Mouse (Mus musculus) stomach, embryonic 16.5 days (tissue): ENCODE results near the gene Rtl9. TPM values are rescaled to one million over a fixed set of nuclear protein-coding genes. Genes with fewer than 3 reads are reported as not detected.

Experiments
- ATAC-seq: fragments of 200-750 bp; cut with Nextera tagmentation; 2 replicates; pipeline ENCODE4 v1.8.0; 2017; ENCODE audit warnings: moderate number of reproducible peaks, moderate TSS enrichment; ENCODE audit not compliant: insufficient read depth, low FRiP score
- H3K27ac ChIP-seq: fragments of 300-500 bp; sonication (generic); 2 replicates; pipeline ENCODE4 v1.5.1; 2014; ENCODE audit warnings: low read length
- H3K27me3 ChIP-seq: fragments of 300-500 bp; sonication (generic); 2 replicates; pipeline ENCODE4 v1.6.1; 2014; ENCODE audit warnings: low read length, control low read depth, mixed read lengths; ENCODE audit not compliant: control insufficient read depth, insufficient read depth
- H3K36me3 ChIP-seq: fragments of 300-500 bp; sonication (generic); 2 replicates; pipeline ENCODE4 v1.6.1; 2014; ENCODE audit warnings: low read length; ENCODE audit not compliant: control insufficient read depth, insufficient read depth
- H3K4me1 ChIP-seq: fragments of 300-500 bp; sonication (generic); 2 replicates; pipeline ENCODE4 v1.6.1; 2014; ENCODE audit warnings: low read length, control low read depth, mixed read lengths; ENCODE audit not compliant: control insufficient read depth, insufficient read depth
- H3K4me2 ChIP-seq: fragments of 300-500 bp; sonication (generic); 2 replicates; pipeline ENCODE4 v1.6.1; 2014; ENCODE audit warnings: low read depth, low read length, mixed read lengths
- H3K4me3 ChIP-seq: fragments of 300-500 bp; sonication (generic); replicated peaks from 2 replicates; pipeline ENCODE4 v1.5.1; 2014; ENCODE audit warnings: mild to moderate bottlenecking, low read length
- H3K9ac ChIP-seq: fragments of 300-500 bp; sonication (generic); 2 replicates; pipeline ENCODE4 v1.6.1; 2014; ENCODE audit warnings: low read length
- H3K9me3 ChIP-seq: fragments of 300-500 bp; sonication (generic); replicated peaks from 2 replicates; pipeline ENCODE4 v1.6.1; 2016; ENCODE audit warnings: low read length, control low read depth; ENCODE audit not compliant: control insufficient read depth
- WGBS: fragments of 180-500 bp; shearing (Covaris S2); extraction: QIAGEN DNeasy Blood & Tissue Kit; methylation state at CpG from one replicate; pipeline ENCODE4 v1.1.7; 2014; 5-methylcytosine and 5-hydroxymethylcytosine counted together
- polyA plus RNA-seq: library from polyadenylated mRNA; unstranded; fragments of >200 nt; fragmentation: Nextera tagmentation; extraction: Ambion mirVana; gene quantifications from 2 replicates; pipeline ENCODE4 v1.2.1, GENCODE M21; 2015

The Rtl9 gene
- polyA plus RNA-seq, 1 experiment from 2014 or later: 1.0 TPM

DNA sequence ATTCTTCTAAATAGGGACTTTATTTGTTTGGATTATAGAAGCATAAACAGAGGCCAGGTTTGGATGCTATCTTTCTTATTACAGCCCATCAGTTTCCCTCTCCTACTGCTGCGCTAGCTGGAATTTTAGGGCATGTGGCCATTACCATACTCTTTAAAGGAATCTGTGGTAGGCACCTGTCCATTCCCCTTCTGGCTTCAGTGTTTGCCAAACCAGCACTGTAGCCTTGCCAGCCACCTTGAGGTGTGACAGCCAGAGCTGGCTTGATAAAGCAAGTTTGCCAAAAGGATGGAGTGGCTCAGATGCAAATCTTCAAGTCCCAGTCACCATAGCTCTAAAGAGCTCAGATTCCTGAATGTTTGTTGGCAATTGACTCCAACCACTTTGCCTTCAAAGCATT, 32.3 kb upstream of the Rtl9 start:
- H3K27me3 ChIP-seq: no peaks in the 10 kb centered on the region; the same call in 1 of the 2 replicates
- H3K27ac ChIP-seq: no peak overlapping the region
- H3K4me2 ChIP-seq: no peak overlapping the region
- no peak overlapping the region for H3K4me3 ChIP-seq
- WGBS: 85% methylated on average over 1 of the region's 1 CpGs
- no peaks in the 10 kb centered on the region for H3K36me3 ChIP-seq
- no peak for ATAC-seq
- H3K9me3 ChIP-seq: no peaks in the 10 kb centered on the region
- no peak overlapping the region for H3K9ac ChIP-seq
- H3K4me1 ChIP-seq: peaks cover 12% of the 10 kb centered on the region; the same call in 1 of the 2 replicates

DNA sequence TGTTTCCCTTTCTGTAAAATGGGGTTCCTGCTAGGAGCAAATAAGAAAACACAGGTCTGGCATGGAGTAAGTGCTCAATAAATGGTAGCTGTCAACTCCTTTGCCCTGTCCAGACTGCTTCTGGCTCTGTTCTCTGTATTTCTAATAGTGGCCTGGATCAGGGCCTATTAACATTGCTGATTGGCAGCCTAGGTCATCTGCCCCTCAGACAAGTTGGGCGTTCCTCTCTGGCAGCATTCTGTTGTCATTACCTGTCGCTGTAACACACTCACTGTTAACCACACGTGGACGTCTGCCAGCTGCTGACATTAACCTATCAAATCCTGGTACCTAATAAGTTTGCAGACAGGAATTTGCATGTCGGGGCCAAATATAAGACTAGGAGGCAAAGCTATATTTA, 31.8 kb upstream of the Rtl9 start:
- ATAC-seq: no peak
- Histone ChIP-seq H3K27me3 (no peaks in the 10 kb centered on the region; the same call in 1 of the 2 replicates), H3K27ac (no peak overlapping the region), H3K4me3 (no peak overlapping the region), H3K9ac (no peak overlapping the region), H3K4me1 (peaks cover 12% of the 10 kb centered on the region; the same call in 1 of the 2 replicates), H3K9me3 (no peaks in the 10 kb centered on the region), H3K4me2 (no peak overlapping the region), H3K36me3 (no peaks in the 10 kb centered on the region)
- WGBS: 49% methylated on average over 5 of the region's 5 CpGs

DNA sequence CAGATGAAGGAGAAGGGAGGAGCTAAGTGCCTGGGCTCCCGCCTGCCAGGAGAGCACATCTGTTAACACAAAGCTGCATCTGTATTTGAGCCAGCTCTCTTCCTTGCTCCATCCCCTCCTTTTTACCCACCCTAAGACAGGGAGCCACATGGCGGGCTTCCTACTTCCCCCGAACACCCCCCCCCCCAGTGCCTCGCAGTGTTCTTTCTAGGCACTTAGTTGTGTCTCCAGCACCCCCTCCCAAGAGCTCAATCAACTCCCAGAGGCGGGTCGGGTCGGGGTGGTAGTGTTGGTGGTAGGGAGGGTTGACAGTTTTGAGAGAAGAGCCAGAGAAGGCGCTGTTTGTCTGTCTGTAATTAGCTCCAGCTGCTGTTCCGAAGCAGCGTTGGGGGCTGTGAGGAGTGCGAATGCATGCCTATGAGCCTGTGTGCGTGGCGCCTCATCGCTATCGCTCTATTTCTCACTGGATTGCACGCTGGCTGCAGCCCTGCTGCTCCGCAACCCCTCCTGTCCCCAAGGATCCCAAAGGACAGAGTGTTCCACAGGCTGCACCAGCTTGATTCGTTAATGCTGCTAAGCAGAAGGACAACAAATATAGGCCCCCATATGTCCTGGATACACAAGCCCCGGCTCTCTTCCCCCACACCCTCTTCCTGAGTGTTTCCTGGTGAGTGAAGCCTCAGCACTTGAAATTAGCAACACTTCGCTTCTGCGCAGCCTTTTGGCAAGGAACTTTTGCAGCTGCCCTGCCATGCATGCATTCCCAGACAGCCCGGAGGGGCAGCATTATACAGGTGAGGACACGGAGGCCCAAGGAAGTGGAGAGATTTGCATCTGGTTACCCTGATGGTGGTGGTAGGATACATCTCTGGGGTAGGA, 18.7 kb upstream of the Rtl9 start:
- Histone ChIP-seq H3K36me3 (no peaks in the 10 kb centered on the region), H3K9ac (no peak overlapping the region), H3K27ac (peak overlapping the region; percentile 79), H3K4me2 (peak overlapping the region; percentile 42), H3K9me3 (no peaks in the 10 kb centered on the region), H3K27me3 (peaks cover 10% of the 10 kb centered on the region), H3K4me3 (peak overlapping the region; percentile 22), H3K4me1 (peaks cover 7% of the 10 kb centered on the region)
- WGBS: 22% methylated on average over 22 of the region's 23 CpGs
- ATAC-seq: peak; percentile 82

DNA sequence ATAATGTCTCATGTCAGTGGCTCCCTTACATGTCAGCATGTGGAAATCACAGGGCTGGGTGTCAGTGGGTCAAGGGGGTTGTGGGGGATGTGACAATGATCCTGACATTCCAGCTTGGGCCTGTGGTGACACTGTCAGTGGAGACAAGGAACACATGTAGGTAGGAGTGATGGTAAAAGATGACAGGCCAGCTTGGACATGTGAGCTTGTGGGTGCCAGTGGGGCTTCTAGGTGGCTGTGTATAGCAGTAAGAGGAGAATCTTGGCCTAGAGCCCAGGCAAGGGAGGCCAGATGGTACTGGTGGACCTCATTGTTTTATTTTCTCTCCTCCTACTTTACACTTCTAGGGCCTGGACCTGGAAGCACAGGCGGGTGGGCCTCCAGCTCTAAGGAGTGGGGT, 16.7 kb upstream of the Rtl9 start:
- H3K9me3 ChIP-seq: no peaks in the 10 kb centered on the region
- H3K4me1 ChIP-seq: peaks cover 7% of the 10 kb centered on the region
- peaks cover 13% of the 10 kb centered on the region for H3K27me3 ChIP-seq
- no peak overlapping the region for H3K27ac ChIP-seq
- WGBS: 60% methylated on average over 1 of the region's 1 CpGs
- H3K9ac ChIP-seq: no peak overlapping the region
- ATAC-seq: no peak
- H3K4me2 ChIP-seq: no peak overlapping the region
- H3K36me3 ChIP-seq: no peaks in the 10 kb centered on the region
- no peak overlapping the region for H3K4me3 ChIP-seq

DNA sequence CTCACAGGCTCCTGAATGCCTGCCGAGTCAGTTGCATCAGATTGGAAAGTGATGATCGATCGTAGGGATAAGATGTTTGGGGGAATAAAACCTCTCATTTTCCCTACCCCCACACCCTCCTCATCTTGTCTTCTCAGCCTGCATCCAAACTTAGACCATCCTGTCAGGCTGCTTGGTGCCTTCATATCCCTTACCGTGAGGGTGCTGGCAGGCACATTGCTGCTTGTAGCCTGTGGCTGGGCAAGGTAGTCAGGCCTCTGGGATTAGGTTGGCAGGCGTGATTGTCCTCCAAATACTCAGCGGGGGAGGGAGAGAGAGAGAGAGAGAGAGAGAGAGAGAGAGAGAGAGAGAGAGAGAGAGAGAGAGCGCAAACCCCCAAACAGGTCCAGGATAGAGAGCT, 11.2 kb upstream of the Rtl9 start:
- H3K4me3 ChIP-seq: no peak overlapping the region
- H3K9me3 ChIP-seq: no peaks in the 10 kb centered on the region
- H3K36me3 ChIP-seq: no peaks in the 10 kb centered on the region
- 72% methylated on average over 7 of the region's 7 CpGs for WGBS
- H3K27me3 ChIP-seq: peaks cover 6% of the 10 kb centered on the region
- no peak overlapping the region for H3K9ac ChIP-seq
- no peak overlapping the region for H3K4me2 ChIP-seq
- H3K27ac ChIP-seq: no peak overlapping the region
- ATAC-seq: no peak
- peaks cover 2% of the 10 kb centered on the region; the same call in 1 of the 2 replicates for H3K4me1 ChIP-seq

DNA sequence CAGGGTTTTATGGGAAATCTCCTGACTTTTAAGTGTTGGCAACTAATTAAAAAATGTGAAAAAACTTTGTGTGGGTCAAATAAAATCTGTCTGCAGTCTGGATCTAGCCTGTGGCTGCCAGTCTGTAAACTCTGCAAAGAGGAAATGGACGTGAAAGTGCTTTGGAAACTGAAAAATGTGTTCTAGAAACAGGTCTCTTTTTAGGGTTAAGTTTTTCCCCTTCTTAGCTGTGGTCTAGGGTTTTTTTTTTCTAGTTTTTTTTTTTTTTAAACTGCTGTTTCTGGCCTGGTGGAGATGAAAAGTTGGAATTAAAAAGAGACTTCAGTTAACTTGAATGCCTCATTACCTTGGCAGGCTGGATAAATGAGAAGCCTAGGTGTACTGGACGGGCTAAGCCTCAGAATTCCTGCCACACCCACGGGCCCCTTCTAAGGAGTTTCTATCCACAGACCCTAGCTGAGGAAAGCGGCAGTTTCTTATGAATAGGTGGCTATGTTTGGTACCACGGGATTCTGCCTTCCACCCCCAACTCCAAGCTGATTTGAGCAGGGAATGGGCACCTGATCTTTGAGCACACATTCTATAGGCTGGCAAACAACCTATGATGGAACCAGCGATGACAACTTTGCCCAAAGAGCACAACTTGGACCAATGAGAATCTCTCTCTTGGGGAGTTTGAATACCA, 8.3 kb upstream of the Rtl9 start:
- no peak for ATAC-seq
- 56% methylated on average over 6 of the region's 6 CpGs for WGBS
- no peaks in the 10 kb centered on the region for H3K9me3 ChIP-seq
- H3K4me1 ChIP-seq: no peaks in the 10 kb centered on the region
- no peak overlapping the region for H3K27ac ChIP-seq
- H3K4me2 ChIP-seq: no peak overlapping the region
- no peaks in the 10 kb centered on the region for H3K36me3 ChIP-seq
- H3K9ac ChIP-seq: no peak overlapping the region
- no peak overlapping the region for H3K4me3 ChIP-seq
- H3K27me3 ChIP-seq: peaks cover 2% of the 10 kb centered on the region

DNA sequence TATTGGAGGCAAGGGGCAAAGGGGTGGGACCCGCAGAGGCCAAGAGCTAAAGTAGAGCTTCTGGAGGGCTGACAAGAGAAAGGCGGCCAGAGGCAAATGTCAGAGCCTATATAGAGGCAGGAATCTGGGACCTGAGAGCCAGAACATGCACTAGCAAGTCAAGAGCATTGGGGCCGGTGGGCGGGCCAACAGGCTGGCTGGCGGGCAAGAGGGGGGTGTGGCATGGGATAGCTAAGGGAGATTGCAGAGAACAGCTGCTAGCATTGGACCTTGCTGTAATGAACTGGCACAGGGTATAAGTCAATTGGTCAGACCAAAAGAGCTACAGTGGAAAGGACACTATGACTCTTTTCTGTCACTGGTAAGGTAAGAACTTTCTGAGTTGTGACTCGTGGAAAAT, 1.8 kb upstream of the Rtl9 start:
- Histone ChIP-seq H3K4me3 (no peak overlapping the region), H3K27ac (no peak overlapping the region), H3K9me3 (no peaks in the 10 kb centered on the region), H3K4me2 (no peak overlapping the region), H3K9ac (no peak overlapping the region), H3K36me3 (no peaks in the 10 kb centered on the region), H3K27me3 (no peaks in the 10 kb centered on the region; the same call in none of the 2 replicates), H3K4me1 (no peaks in the 10 kb centered on the region)
- no peak for ATAC-seq
- WGBS: 66% methylated on average over 6 of the region's 6 CpGs

DNA sequence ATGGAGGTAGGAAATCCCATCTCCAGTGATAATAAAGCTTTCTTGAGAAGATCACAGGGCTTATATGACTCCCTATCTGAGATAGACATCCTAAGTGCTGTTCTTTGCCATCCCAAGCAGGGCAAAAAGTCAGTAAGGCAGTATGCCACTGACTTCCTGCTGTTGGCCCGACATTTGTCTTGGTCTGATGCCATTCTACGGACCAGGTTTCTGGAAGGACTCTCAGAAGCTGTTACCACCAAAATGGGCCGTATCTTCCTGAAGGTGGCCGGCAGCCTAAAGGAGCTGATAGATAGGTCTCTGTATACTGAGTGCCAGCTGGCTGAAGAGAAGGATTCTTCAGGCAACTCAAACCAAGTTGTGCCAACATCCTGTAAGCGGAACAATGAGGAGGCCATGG, 3.8 kb downstream of the Rtl9 start:
- H3K27me3 ChIP-seq: no peaks in the 10 kb centered on the region; the same call in 1 of the 2 replicates
- WGBS: 90% methylated on average over 5 of the region's 5 CpGs
- no peak for ATAC-seq

DNA sequence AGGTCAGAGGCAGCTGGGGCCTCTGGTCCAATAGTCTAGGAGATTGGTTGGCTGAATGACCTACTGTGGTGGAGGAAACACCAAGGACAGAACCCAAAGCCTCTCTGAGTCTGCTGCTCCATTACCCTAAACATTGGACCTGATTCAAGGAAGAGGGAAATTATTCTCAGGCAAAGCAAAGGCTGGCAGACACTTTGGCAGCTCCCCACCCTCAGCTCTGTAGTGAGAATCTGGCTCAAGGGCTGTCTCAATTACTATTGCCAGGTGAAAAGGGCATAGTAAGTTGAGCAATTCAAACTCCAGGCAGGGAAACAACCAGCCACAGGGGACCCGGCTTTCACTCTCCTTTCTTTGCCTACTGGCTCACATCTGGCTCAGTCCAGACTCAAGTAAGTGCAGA, 6.5 kb downstream of the Rtl9 start:
- Histone ChIP-seq H3K27ac (no peak overlapping the region), H3K4me2 (no peak overlapping the region), H3K27me3 (no peaks in the 10 kb centered on the region), H3K36me3 (no peaks in the 10 kb centered on the region), H3K4me3 (no peak overlapping the region), H3K4me1 (no peaks in the 10 kb centered on the region), H3K9me3 (no peaks in the 10 kb centered on the region), H3K9ac (no peak overlapping the region)
- WGBS: 88% methylated on average over 1 of the region's 1 CpGs
- no peak for ATAC-seq

More for the DNA sequence above, 3.8 kb downstream of the Rtl9 start:
- Histone ChIP-seq H3K4me3 (no peak overlapping the region), H3K4me2 (no peak overlapping the region), H3K4me1 (no peaks in the 10 kb centered on the region), H3K9ac (no peak overlapping the region), H3K27ac (no peak overlapping the region), H3K9me3 (no peaks in the 10 kb centered on the region), H3K36me3 (no peaks in the 10 kb centered on the region)
